Mouse (Mus musculus) CH12.LX (cell line): ENCODE results near the gene Krtap24-1. TPM values are rescaled to one million over a fixed set of nuclear protein-coding genes. Genes with fewer than 3 reads are reported as not detected.

Experiments
- DNase-seq: peaks from one replicate; pipeline ENCODE4 v3.0.0-alpha.2; 2013; ENCODE audit errors: extremely low read depth
- H3K27ac ChIP-seq: 2 replicates; pipeline ENCODE4 v1.5.1; 2012; ENCODE audit warnings: low read depth, mild to moderate bottlenecking, control low read depth, moderate library complexity; ENCODE audit not compliant: insufficient read depth
- H3K27me3 ChIP-seq: replicated peaks from 2 replicates; pipeline ENCODE3; 2012; ENCODE audit warnings: inconsistent platforms
- H3K36me3 ChIP-seq, 2 experiments: replicated peaks in 1 of 2; 2 replicates each; pipeline versions ENCODE3 to v1.6.1; 2012; ENCODE audit warnings: inconsistent platforms in 1 of 2, low read length in 1 of 2, mild to moderate bottlenecking in 1 of 2, mixed read lengths in 1 of 2, moderate library complexity in 1 of 2; ENCODE audit not compliant: control insufficient read depth in 1 of 2, insufficient read depth in 1 of 2
- H3K4me1 ChIP-seq, 2 experiments: 2 replicates each; pipeline ENCODE4 v1.6.1; 2012; ENCODE audit warnings: inconsistent platforms in 1 of 2, moderate library complexity in 1 of 2; ENCODE audit not compliant: insufficient read depth in 2 of 2, control insufficient read depth in 1 of 2
- H3K4me2 ChIP-seq: 2 replicates; pipeline ENCODE4 v1.6.1; 2012; ENCODE audit warnings: low read depth, mild to moderate bottlenecking, control low read depth; ENCODE audit not compliant: poor library complexity, insufficient read depth, severe bottlenecking
- H3K4me3 ChIP-seq, 3 experiments: fragments of 150-350 bp in 1 of 3; sonication (generic) in 1 of 3; replicated peaks in 1 of 3; 2 replicates each; pipeline versions ENCODE3 to v1.5.1; 2011 to 2012; ENCODE audit warnings: low read depth in 2 of 3, low read length in 2 of 3, mild to moderate bottlenecking in 2 of 3, moderate library complexity in 2 of 3, control low read depth in 1 of 3, improper control_type of control experiment in 1 of 3, inconsistent platforms in 1 of 3, mixed read lengths in 1 of 3; ENCODE audit not compliant: poor library complexity in 1 of 3
- H3K79me2 ChIP-seq: replicated peaks from 2 replicates; pipeline ENCODE4 v1.6.1; 2012; ENCODE audit warnings: mild to moderate bottlenecking, moderate library complexity; ENCODE audit not compliant: control insufficient read depth, poor library complexity, insufficient read depth, severe bottlenecking; ENCODE audit errors: extremely low read depth
- H3K9ac ChIP-seq: 2 replicates; pipeline ENCODE4 v1.6.1; 2012; ENCODE audit warnings: low read depth, mild to moderate bottlenecking, control low read depth, moderate library complexity; ENCODE audit not compliant: insufficient read depth
- H3K9me3 ChIP-seq: replicated peaks from 2 replicates; pipeline ENCODE3; 2012; ENCODE audit warnings: low read length, inconsistent platforms, mixed read lengths
- BHLHE40 ChIP-seq: IDR thresholded peaks from 2 replicates; pipeline ENCODE4 v1.6.1; 2011; ENCODE audit warnings: mild to moderate bottlenecking, low read depth, low read length, improper control_type of control experiment
- CTCF ChIP-seq, 2 experiments: IDR thresholded peaks in 1 of 2; conservative IDR thresholded peaks in 1 of 2; 2 replicates each; pipeline ENCODE4 v1.5.1; 2011 to 2012; ENCODE audit warnings: low read depth in 2 of 2, low read length in 2 of 2, improper control_type of control experiment in 1 of 2, inconsistent platforms in 1 of 2, mild to moderate bottlenecking in 1 of 2, moderate library complexity in 1 of 2
- E2F4 ChIP-seq: IDR thresholded peaks from 2 replicates; pipeline ENCODE4 v1.6.1; 2011; ENCODE audit warnings: low read depth, low read length, improper control_type of control experiment; ENCODE audit not compliant: insufficient replicate concordance
- ETS1 ChIP-seq: conservative IDR thresholded peaks from 2 replicates; pipeline ENCODE4 v1.6.1; 2012; ENCODE audit warnings: low read depth, mild to moderate bottlenecking, inconsistent platforms, low read length, improper control_type of control experiment, moderate library complexity
- IRF4 ChIP-seq: IDR thresholded peaks from 2 replicates; pipeline ENCODE4 v1.6.1; 2014; ENCODE audit warnings: low read depth, mild to moderate bottlenecking, inconsistent platforms, low read length, improper control_type of control experiment
- JUN ChIP-seq: IDR thresholded peaks from 2 replicates; pipeline ENCODE4 v1.6.1; 2011; ENCODE audit warnings: low read depth, mild to moderate bottlenecking, low read length, improper control_type of control experiment, moderate library complexity; ENCODE audit not compliant: insufficient read depth
- JUND ChIP-seq: conservative IDR thresholded peaks from 2 replicates; pipeline ENCODE4 v1.6.1; 2011; ENCODE audit warnings: low read depth, low read length, improper control_type of control experiment
- MAFK ChIP-seq: IDR thresholded peaks from 2 replicates; pipeline ENCODE4 v1.6.1; 2011; ENCODE audit warnings: low read length, improper control_type of control experiment; ENCODE audit not compliant: insufficient replicate concordance
- MAX ChIP-seq: IDR thresholded peaks from 2 replicates; pipeline ENCODE4 v1.6.1; 2011; ENCODE audit warnings: low read length, improper control_type of control experiment
- MAZ ChIP-seq: IDR thresholded peaks from 2 replicates; pipeline ENCODE4 v1.6.1; 2012; ENCODE audit warnings: low read depth, mild to moderate bottlenecking, inconsistent platforms, low read length, improper control_type of control experiment, moderate library complexity
- MXI1 ChIP-seq: IDR thresholded peaks from 2 replicates; pipeline ENCODE4 v1.6.1; 2011; ENCODE audit warnings: mild to moderate bottlenecking, low read depth, low read length, improper control_type of control experiment
- MYC ChIP-seq: IDR thresholded peaks from 2 replicates; pipeline ENCODE4 v1.6.1; 2011; ENCODE audit warnings: low read depth, mild to moderate bottlenecking, improper control_type of control experiment, low read length
- NRF1 ChIP-seq: IDR thresholded peaks from 2 replicates; pipeline ENCODE4 v1.6.1; 2014; ENCODE audit warnings: low read depth, mild to moderate bottlenecking, inconsistent platforms, low read length, improper control_type of control experiment, moderate library complexity
- PAX5 ChIP-seq: IDR thresholded peaks from 2 replicates; pipeline ENCODE4 v1.6.1; 2012; ENCODE audit warnings: low read length, inconsistent platforms, mixed read lengths
- POLR2A ChIP-seq: IDR thresholded peaks from 2 replicates; pipeline ENCODE4 v1.6.1; 2011; ENCODE audit warnings: low read depth, mild to moderate bottlenecking, improper control_type of control experiment, low read length
- POLR2AphosphoS2 ChIP-seq: IDR thresholded peaks from 2 replicates; pipeline ENCODE4 v1.6.1; 2011; ENCODE audit warnings: low read depth, low read length, improper control_type of control experiment
- RAD21 ChIP-seq: IDR thresholded peaks from 2 replicates; pipeline ENCODE4 v1.6.1; 2011; ENCODE audit warnings: low read depth, mild to moderate bottlenecking, low read length, improper control_type of control experiment, moderate library complexity
- RCOR1 ChIP-seq: conservative IDR thresholded peaks from 2 replicates; pipeline ENCODE4 v1.6.1; 2012; ENCODE audit warnings: low read depth, mild to moderate bottlenecking, inconsistent platforms, low read length, improper control_type of control experiment
- TCF12 ChIP-seq: IDR thresholded peaks from 2 replicates; pipeline ENCODE4 v1.6.1; 2014; ENCODE audit warnings: low read depth, mild to moderate bottlenecking, inconsistent platforms, low read length, improper control_type of control experiment
- UBTF ChIP-seq: IDR thresholded peaks from 2 replicates; pipeline ENCODE4 v1.6.1; 2012; ENCODE audit warnings: low read depth, mild to moderate bottlenecking, inconsistent platforms, low read length, improper control_type of control experiment, moderate library complexity
- USF1 ChIP-seq: IDR thresholded peaks from 2 replicates; pipeline ENCODE4 v1.6.1; 2014; ENCODE audit warnings: low read depth, mild to moderate bottlenecking, inconsistent platforms, low read length, improper control_type of control experiment
- USF2 ChIP-seq: conservative IDR thresholded peaks from 2 replicates; pipeline ENCODE4 v1.6.1; 2011; ENCODE audit warnings: low read depth, low read length, improper control_type of control experiment
- ZC3H11A ChIP-seq: IDR thresholded peaks from 2 replicates; pipeline ENCODE4 v1.6.1; 2012; ENCODE audit warnings: low read depth, mild to moderate bottlenecking, inconsistent platforms, low read length, improper control_type of control experiment
- ZMIZ1 ChIP-seq: IDR thresholded peaks from 2 replicates; pipeline ENCODE4 v1.6.1; 2012; ENCODE audit warnings: low read depth, mild to moderate bottlenecking, inconsistent platforms, low read length, improper control_type of control experiment
- ZNF384 ChIP-seq: IDR thresholded peaks from 2 replicates; pipeline ENCODE4 v1.6.1; 2012; ENCODE audit warnings: low read depth, low read length, improper control_type of control experiment, inconsistent platforms
- dilution Hi-C: fragments of 300-500 bp; cut with MboI; formaldehyde crosslinking; loops from 2 replicates; pipeline ENCODE4 v1.14.3; 2020; ENCODE audit warnings: low sequenced_read_pairs; ENCODE audit not compliant: extremely low pct_unique_long_range_greater_than_20kb, extremely low pct_ligation_motif_present
- in situ Hi-C: fragments of 300-500 bp; cut with MboI; formaldehyde crosslinking; loops from 3 replicates; pipeline ENCODE4 v1.14.3; 2019; ENCODE audit warnings: low sequenced_read_pairs, low pct_ligation_motif_present, low pct_unique_long_range_greater_than_20kb, mixed read lengths
- polyA plus RNA-seq: library from polyadenylated mRNA; unstranded; fragments of >175 nt; gene quantifications from 2 replicates; pipeline ENCODE4 v1.2.1, GENCODE M21; 2012; ENCODE audit warnings: low read depth; ENCODE audit not compliant: insufficient read length
- total RNA-seq, 2 experiments: library from RNA; depleted of rRNA; stranded (reverse); fragments of 300-350 nt in 1 of 2; fragments of >200 nt in 1 of 2; gene quantifications; 2 replicates each; pipeline ENCODE4 v1.2.3; 2012 to 2014

Gene Krtap24-1
- total and polyA plus RNA-seq, 3 experiments, result not detected

DNA sequence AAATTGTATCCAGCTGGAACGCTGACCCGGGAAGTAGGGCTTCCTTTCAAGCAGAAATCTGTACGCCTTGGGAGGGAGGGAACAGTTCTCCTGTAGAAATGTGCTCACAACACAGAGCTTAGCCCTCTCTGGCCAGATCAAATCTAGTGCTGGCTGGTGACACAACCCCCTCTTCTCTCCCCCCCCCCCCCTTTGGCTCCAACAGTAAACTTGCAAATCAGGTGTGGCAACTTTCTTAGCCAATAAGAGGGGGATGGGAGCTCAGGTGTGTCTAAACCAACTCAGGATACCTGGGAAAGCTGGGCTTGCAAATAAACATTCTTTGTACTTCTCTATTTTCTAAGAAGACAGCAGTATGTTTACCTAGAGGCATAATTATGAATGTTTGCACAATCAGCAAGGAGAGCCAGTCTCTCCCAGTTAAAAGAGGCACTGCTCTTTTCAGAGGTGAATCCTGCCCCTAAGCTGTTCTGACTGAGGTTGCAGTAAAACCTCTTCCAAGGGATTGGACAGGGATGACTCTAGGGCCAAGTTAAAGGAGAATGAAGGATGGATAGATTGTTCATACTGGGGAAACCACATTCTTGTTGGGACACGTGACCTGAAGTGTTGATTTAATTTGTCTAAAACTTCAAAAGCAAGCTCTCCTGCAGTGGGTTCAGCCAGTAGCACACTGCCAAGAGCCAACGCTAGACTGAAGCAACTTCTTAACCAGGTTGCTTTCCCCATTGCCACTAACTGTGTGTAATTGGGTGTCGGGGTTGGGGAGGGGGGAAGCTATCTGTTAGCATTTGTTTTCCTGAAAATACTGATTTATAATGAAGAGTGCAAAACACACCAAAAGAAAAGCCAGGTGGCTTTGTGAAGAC, 48.8 kb downstream of the Krtap24-1 start, which contains the start of gene Cldn8:
Cldn8 (minus strand) TSS at position 139 of the 869 bp plus-strand sequence.
- no peaks in the 10 kb centered on the region for H3K79me2 ChIP-seq
- no peak within 1 kb of the TSS for H3K4me2 ChIP-seq
- H3K36me3 ChIP-seq, result no peaks in the 10 kb centered on the region
- DNase-seq, result no peak
- no peak for TF ChIP-seq MAFK
- no peak for TF ChIP-seq USF2
- no peak for TF ChIP-seq CTCF (conservative IDR thresholded peaks at IDR 0.05 in 1 of 2, IDR thresholded peaks at IDR 0.05 in 1 of 2; ENCODE audit: low read depth in 2 of 2, low read length in 2 of 2)
- no peak for TF ChIP-seq TCF12
- TF ChIP-seq MAX, result no peak
- no peak for TF ChIP-seq USF1
- TF ChIP-seq ZC3H11A, result no peak
- no peak for TF ChIP-seq ZMIZ1
- no peak for TF ChIP-seq E2F4
- no peak for TF ChIP-seq ZNF384
- TF ChIP-seq POLR2A, result no peak
- no peak for TF ChIP-seq POLR2AphosphoS2
- no peak for TF ChIP-seq MAZ
- no peak for TF ChIP-seq RCOR1
- TF ChIP-seq MYC, result no peak
- TF ChIP-seq MXI1, result no peak
- TF ChIP-seq JUND, result no peak
- TF ChIP-seq JUN, result no peak
- TF ChIP-seq UBTF, result no peak
- dilution Hi-C loops (no loop called here), in situ Hi-C loops (no loop called here)
- no peak within 1 kb of the TSS for H3K9ac ChIP-seq
- H3K27ac ChIP-seq, result no peak within 1 kb of the TSS
- no peak within 1 kb of the TSS for H3K4me3 ChIP-seq
- no peaks in the 10 kb centered on the region for H3K27me3 ChIP-seq
- H3K9me3 ChIP-seq, result peaks cover 57% of the 10 kb centered on the region
- H3K4me1 ChIP-seq, result no peaks in the 10 kb centered on the region

DNA sequence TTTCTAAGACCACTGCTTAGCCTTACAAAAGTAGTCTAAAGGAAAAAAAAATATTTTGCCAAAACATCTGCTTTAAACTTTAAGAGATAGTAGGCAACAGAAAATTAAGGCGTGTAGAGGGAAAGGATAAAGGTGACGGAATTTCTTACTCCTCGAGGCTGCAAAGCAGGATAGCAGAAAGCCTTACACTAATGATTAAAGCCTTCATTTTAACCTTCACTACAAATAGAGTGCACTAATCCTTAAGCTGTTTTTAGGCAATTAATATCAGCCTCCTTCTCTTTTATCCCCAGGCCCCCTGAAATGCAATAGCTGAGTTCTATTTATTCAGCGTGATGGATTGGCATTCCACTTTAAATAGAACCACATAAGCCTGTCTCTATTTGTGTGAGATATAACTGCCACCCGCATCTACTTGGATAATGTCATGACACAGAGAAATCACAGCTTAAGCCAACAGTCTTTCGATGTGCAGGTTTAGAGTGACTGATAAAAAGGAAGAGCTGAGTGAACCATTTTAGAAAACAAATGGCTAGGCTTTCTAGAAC, 50.4 kb downstream of the Krtap24-1 start:
- in situ Hi-C loops, result no loop called here
- Histone ChIP-seq H3K4me1 (no peaks in the 10 kb centered on the region), H3K79me2 (no peaks in the 10 kb centered on the region), H3K27ac (no peak overlapping the region), H3K4me3 (no peak overlapping the region), H3K9me3 (peaks cover 64% of the 10 kb centered on the region), H3K9ac (no peak overlapping the region), H3K27me3 (no peaks in the 10 kb centered on the region), H3K4me2 (no peak overlapping the region), H3K36me3 (no peaks in the 10 kb centered on the region)
- DNase-seq, result no peak
- no peak for TF ChIP-seq E2F4
- no peak for TF ChIP-seq BHLHE40
- TF ChIP-seq MAZ, result no peak
- no peak for TF ChIP-seq USF2
- TF ChIP-seq PAX5, result no peak
- no peak for TF ChIP-seq IRF4
- TF ChIP-seq MAFK, result no peak
- no peak for TF ChIP-seq RAD21
- no peak for TF ChIP-seq POLR2AphosphoS2
- TF ChIP-seq TCF12, result no peak
- no peak for TF ChIP-seq ETS1
- TF ChIP-seq NRF1, result no peak
- TF ChIP-seq POLR2A, result no peak
- dilution Hi-C loops, result no loop called here
